Mouse (Mus musculus) cerebellum, postnatal 10 days (tissue): ENCODE measurements around the gene Pnck.

Source experiments
- DNase-seq, 2 experiments: peaks; one replicate each; pipeline ENCODE4 v3.0.0; 2021; ENCODE audit warnings: mixed read lengths in 2 of 2

Gene Pnck

GRCm38 (mm10) chrX:73659575-73660283 lies at the start of gene Pnck:
Pnck (minus strand) TSS chrX:73660117.
- DNase-seq, result peak; percentile 66

- DNase-seq, result no peak
Measured at GRCm38 (mm10) chrX:73700472-73700871, 40.6 kb upstream of the Pnck start.

GRCm38 (mm10) chrX:73690917-73691629 lies 31.2 kb upstream of the Pnck start:
- DNase-seq, result peak; percentile 70

GRCm38 (mm10) chrX:73685629-73686028 lies 25.7 kb upstream of the Pnck start:
- DNase-seq, result peak in 1 of 2 experiments; percentile 30

GRCm38 (mm10) chrX:73684978-73685377 lies 25.1 kb upstream of the Pnck start:
- DNase-seq, result no peak

GRCm38 (mm10) chrX:73684156-73684555 lies 24.2 kb upstream of the Pnck start:
- no peak for DNase-seq

GRCm38 (mm10) chrX:73676668-73677067 lies 16.8 kb upstream of the Pnck start:
- DNase-seq, result no peak

- DNase-seq, result no peak
Measured at GRCm38 (mm10) chrX:73675231-73675630, 15.3 kb upstream of the Pnck start.

GRCm38 (mm10) chrX:73673968-73674661 lies 14.2 kb upstream of the Pnck start:
- peak; percentile 55 to 58 for DNase-seq

- peak in 1 of 2 experiments; percentile 32 for DNase-seq
Measured at GRCm38 (mm10) chrX:73673619-73673967, 13.7 kb upstream of the Pnck start.

- DNase-seq, result peak; percentile 88 to 91
Measured at GRCm38 (mm10) chrX:73672879-73673618, 13.1 kb upstream of the Pnck start, which contains the start of gene Slc6a8. Slc6a8 (plus strand) TSS chrX:73673150.

- peak; percentile 80 to 83 for DNase-seq
Measured at GRCm38 (mm10) chrX:73672031-73672431, 12.1 kb upstream of the Pnck start.

- peak in 1 of 2 experiments; percentile 45 for DNase-seq
Measured at GRCm38 (mm10) chrX:73663143-73663542, 3.2 kb upstream of the Pnck start.

- peak in 1 of 2 experiments; percentile 51 for DNase-seq
Measured at GRCm38 (mm10) chrX:73660284-73660665, 358 bp upstream of the Pnck start.

GRCm38 (mm10) chrX:73658936-73659574 lies 862 bp downstream of the Pnck start:
- peak; percentile 31 to 35 for DNase-seq

GRCm38 (mm10) chrX:73658391-73658790 lies 1.5 kb downstream of the Pnck start:
- no peak for DNase-seq

- DNase-seq, result peak in 1 of 2 experiments; percentile 40
Measured at GRCm38 (mm10) chrX:73655529-73655928, 4.4 kb downstream of the Pnck start.

- DNase-seq, result peak; percentile 68 to 87
Measured at GRCm38 (mm10) chrX:73654177-73654576, 5.7 kb downstream of the Pnck start.

GRCm38 (mm10) chrX:73653392-73653791 lies 6.5 kb downstream of the Pnck start:
- no peak for DNase-seq

- no peak for DNase-seq
Measured at GRCm38 (mm10) chrX:73650869-73651268, 9.0 kb downstream of the Pnck start.

GRCm38 (mm10) chrX:73645121-73645520 lies 14.8 kb downstream of the Pnck start:
- no peak for DNase-seq

- no peak for DNase-seq
Measured at GRCm38 (mm10) chrX:73639901-73640469, 19.9 kb downstream of the Pnck start.
